Mouse (Mus musculus) G1E (cell line): ENCODE data around the gene Idh1.

Experiments used
- CTCF ChIP-seq: IDR thresholded peaks from 2 replicates; pipeline ENCODE4 v1.5.1; 2012; ENCODE audit warnings: low read depth, low read length, inconsistent platforms, mixed read lengths
- GATA1 ChIP-seq: IDR thresholded peaks from 2 replicates; pipeline ENCODE4 v1.6.1; 2012; ENCODE audit warnings: borderline replicate concordance, low read length, inconsistent platforms, mixed read lengths
- POLR2AphosphoS5 ChIP-seq: IDR thresholded peaks from 2 replicates; pipeline ENCODE4 v1.6.1; 2012; ENCODE audit warnings: low read depth, low read length, inconsistent platforms; ENCODE audit not compliant: insufficient replicate concordance

DNA sequence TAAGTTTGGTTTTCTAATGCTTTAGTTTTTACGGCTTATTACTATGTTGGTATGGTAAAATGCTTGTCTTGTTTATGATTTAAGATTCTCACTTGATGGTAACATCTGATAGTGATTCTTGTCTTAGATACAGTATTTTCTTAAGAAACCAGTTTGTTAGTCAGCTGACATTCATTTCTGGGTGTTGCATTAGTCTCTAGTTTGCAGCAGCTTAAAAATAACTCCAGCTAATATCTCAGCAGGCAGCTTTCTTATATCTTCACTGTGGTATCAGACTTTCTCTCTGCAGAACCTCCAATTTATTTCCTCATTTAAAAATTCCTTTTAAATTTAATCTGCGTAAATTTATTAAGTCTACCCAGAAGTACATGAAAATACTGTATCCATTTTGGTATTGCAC, 37.4 kb upstream of the Idh1 start:
- TF ChIP-seq GATA1: no peak
- TF ChIP-seq CTCF: no peak
- TF ChIP-seq POLR2AphosphoS5: no peak
